Mouse (Mus musculus) cerebellum, postnatal 25 days (tissue): Measurements from ENCODE around the gene Cdca7l.
A peak's percentile ranks its signal among the peaks of the same experiment; 100 is the strongest.
"Not testable (repeated sequence)": the region's sequence is repeated elsewhere in the genome, so short reads cannot be mapped to it uniquely, and the experiment has no call there.

Experiments
- DNase-seq, 2 experiments: peaks; one replicate each; pipeline ENCODE4 v3.0.0; 2021; ENCODE audit warnings: mixed read lengths in 2 of 2

Gene Cdca7l

GRCm38 (mm10) chr12:117867708-117868564 is 63.8 kb downstream of the Cdca7l start:
- DNase-seq, result no peak

- peak in 1 of 2 experiments; percentile 4 for DNase-seq
Measured at GRCm38 (mm10) chr12:117872265-117872664, 68.2 kb downstream of the Cdca7l start.

GRCm38 (mm10) chr12:117878341-117878740 is 74.3 kb downstream of the Cdca7l start:
- DNase-seq, result no peak

- no peak for DNase-seq
Measured at GRCm38 (mm10) chr12:117884627-117885026, 80.5 kb downstream of the Cdca7l start.

- DNase-seq, result no peak
Measured at GRCm38 (mm10) chr12:117887422-117887821, 83.3 kb downstream of the Cdca7l start.

- not testable (repeated sequence) for DNase-seq
Measured at GRCm38 (mm10) chr12:117900798-117901197, 96.7 kb downstream of the Cdca7l start.

- not testable (repeated sequence) for DNase-seq
Measured at GRCm38 (mm10) chr12:117901352-117901751, 97.3 kb downstream of the Cdca7l start.

- DNase-seq, result no peak
Measured at GRCm38 (mm10) chr12:117903671-117904070, 99.6 kb downstream of the Cdca7l start.

- DNase-seq, result not testable (repeated sequence)
Measured at GRCm38 (mm10) chr12:117905232-117905840, 101.2 kb downstream of the Cdca7l start.

GRCm38 (mm10) chr12:117911396-117911795 is 107.3 kb downstream of the Cdca7l start:
- DNase-seq, result no peak

- no peak for DNase-seq
Measured at GRCm38 (mm10) chr12:117914613-117915245, 110.6 kb downstream of the Cdca7l start.

GRCm38 (mm10) chr12:117915826-117916588 is 111.9 kb downstream of the Cdca7l start:
- no peak for DNase-seq
